Mouse (Mus musculus) myocyte (in vitro differentiated cells): ENCODE measurements around the gene Kpna2.

Source experiments
- CEBPB ChIP-seq: IDR thresholded peaks from 2 replicates; pipeline ENCODE4 v1.6.1; 2011; ENCODE audit warnings: mild to moderate bottlenecking, moderate library complexity; ENCODE audit not compliant: poor library complexity, insufficient read depth, severe bottlenecking
- E2F4 ChIP-seq: IDR thresholded peaks from one replicate; pipeline ENCODE4 v1.6.1; 2011; ENCODE audit warnings: mild to moderate bottlenecking, control low read depth, moderate library complexity; ENCODE audit not compliant: insufficient read depth
- MYOG ChIP-seq, 3 experiments: IDR thresholded peaks; one replicate each; pipeline ENCODE4 v1.6.1; 2011; ENCODE audit warnings: control low read depth in 2 of 3, low read depth in 2 of 3, mild to moderate bottlenecking in 2 of 3; ENCODE audit not compliant: insufficient read length in 2 of 3, control insufficient read depth in 1 of 3, insufficient read depth in 1 of 3
- POLR2A ChIP-seq: IDR thresholded peaks from one replicate; pipeline ENCODE4 v1.6.1; 2011; ENCODE audit warnings: low read depth, mild to moderate bottlenecking, control low read depth, moderate library complexity; ENCODE audit not compliant: insufficient read length
- POLR2AphosphoS2 ChIP-seq: IDR thresholded peaks from one replicate; pipeline ENCODE4 v1.6.1; 2011; ENCODE audit warnings: low read depth, control low read depth; ENCODE audit not compliant: insufficient read length
- USF1 ChIP-seq: IDR thresholded peaks from one replicate; pipeline ENCODE4 v1.6.1; 2011; ENCODE audit warnings: low read depth, mild to moderate bottlenecking, control low read depth, moderate library complexity

DNA sequence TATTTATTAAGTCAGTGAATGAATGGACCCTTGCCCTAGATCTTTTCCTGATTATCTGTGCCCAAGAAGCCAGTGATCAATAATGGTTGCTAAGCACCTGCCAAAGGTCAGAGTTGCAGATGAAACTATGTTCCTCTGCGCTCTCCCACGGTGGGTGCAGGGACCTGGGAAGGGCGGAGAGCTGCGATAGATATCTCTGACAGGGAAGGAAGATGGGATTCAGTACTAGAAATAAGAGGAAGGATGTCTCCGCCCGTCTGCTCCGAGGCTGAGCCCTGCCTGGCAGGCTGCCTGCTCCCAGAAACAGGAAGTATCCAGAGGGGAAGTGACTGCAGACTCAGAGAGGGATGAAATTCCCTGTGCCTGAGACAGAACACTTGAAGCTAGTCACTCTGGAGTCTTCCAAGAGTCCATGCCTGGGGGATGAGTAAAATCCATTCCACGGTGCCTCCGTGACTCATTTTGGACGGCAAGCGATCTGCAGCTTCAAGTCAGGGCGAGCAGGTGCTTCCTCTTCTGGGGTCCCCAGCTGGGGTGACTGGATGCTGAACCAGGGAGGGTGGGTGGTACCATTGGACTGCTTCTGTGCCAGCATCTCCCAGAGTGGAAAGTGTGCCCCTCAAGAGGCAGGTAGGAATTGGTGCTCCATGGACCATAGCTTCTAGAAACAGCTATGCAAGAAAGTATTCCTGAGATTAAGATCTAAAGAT, 41.9 kb downstream of the Kpna2 start:
- TF ChIP-seq USF1 (no peak), CEBPB (no peak), POLR2A (no peak), POLR2AphosphoS2 (no peak), E2F4 (no peak), MYOG (IDR thresholded peaks at IDR 0.05; ENCODE audit: control insufficient read depth in 1 of 3, insufficient read depth in 1 of 3, insufficient read length in 2 of 3, low read depth in 2 of 3) (no peak)
